ENCODE assay signal across 13 mouse cellular contexts in the genomic region with DNA sequence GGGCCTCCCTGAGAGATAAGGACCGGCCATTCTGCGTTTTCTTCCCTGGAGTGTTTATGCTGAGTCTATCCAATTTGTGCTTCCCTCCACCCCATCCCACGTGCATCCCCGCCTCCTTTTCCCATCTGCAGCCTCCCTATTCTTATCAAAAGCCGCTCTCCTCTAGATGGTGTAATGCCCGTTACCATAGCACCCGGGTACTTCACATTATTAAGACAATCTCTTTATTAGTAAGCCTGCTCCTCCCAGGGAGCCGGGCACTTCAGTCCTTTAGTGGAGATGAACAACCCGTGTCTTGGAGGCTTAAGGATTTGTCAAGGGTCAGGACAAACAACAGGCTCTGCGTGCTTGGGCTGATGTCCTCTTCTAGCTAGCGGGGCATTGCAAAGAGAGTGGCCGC. TPM values are rescaled to one million over a fixed set of nuclear protein-coding genes. Genes with fewer than 3 reads are reported as not detected.
DNase-seq lines count a peak whose midpoint lies in the region; ATAC-seq and TF ChIP-seq lines count a peak whose summit lies in the region.
"Had no signal": no experiment of that assay in that cellular context is flagged by ENCODE, and none has a peak within 500 bp of the region (broad histone marks: within the 10 kb centered on the region; RNA-seq: fewer than 3 reads in every experiment).

No protein-coding gene starts in this region.

- H3K4me1 ChIP-seq in heart, embryonic 10.5 days, result peaks cover 3% of the 10 kb centered on the region
- peaks cover 6% of the 10 kb centered on the region for H3K4me1 ChIP-seq in hindbrain, embryonic 12.5 days
- H3K4me1 ChIP-seq in midbrain, postnatal 0 days (ENCODE audit: insufficient read depth, low read length), result peaks cover 7% of the 10 kb centered on the region; the same call in 1 of the 2 replicates

- 0 out of 2 replicates have a peak overlapping the region, but pooled peaks have one; percentile 8 for H3K4me2 ChIP-seq in hindbrain, embryonic 12.5 days (replicated peaks)
- 0 out of 2 replicates have a peak overlapping the region, but pooled peaks have one; percentile 12 for H3K4me2 ChIP-seq in midbrain, postnatal 0 days (ENCODE audit: low read depth, low read length, poor library complexity, severe bottlenecking)

- DNase-seq in heart, adult 11 months, result peak; percentile 3
- DNase-seq in heart, embryonic 10.5 days (ENCODE audit: low spot score), result no peak
- DNase-seq in embryo, embryonic 11 days, result peak; percentile 38
- DNase-seq in midbrain, postnatal 0 days (ENCODE audit: low spot score), result peak; percentile 38
- DNase-seq in cerebellum, adult 18-20 months, result no peak
- DNase-seq in spleen, adult 12 weeks (ENCODE audit: low spot score), result no peak
- DNase-seq: cerebellum, postnatal 36 days; gastrocnemius, postnatal 36 days; kidney, adult 9 months had no signal

- H3K36me3 ChIP-seq in heart, embryonic 10.5 days, result no peaks in the 10 kb centered on the region
- no peaks in the 10 kb centered on the region for H3K36me3 ChIP-seq in hindbrain, embryonic 12.5 days
- H3K36me3 ChIP-seq in midbrain, postnatal 0 days (ENCODE audit: insufficient read depth, low read length), result no peaks in the 10 kb centered on the region

- H3K4me3 ChIP-seq in heart, embryonic 10.5 days, result no peak overlapping the region
- no peak overlapping the region for H3K4me3 ChIP-seq in hindbrain, embryonic 12.5 days
- no peak overlapping the region for H3K4me3 ChIP-seq in midbrain, postnatal 0 days (ENCODE audit: low read depth, low read length)

- TF ChIP-seq CTCF in midbrain, postnatal 0 days (IDR thresholded peaks at IDR 0.05), result no peak

- ATAC-seq in hindbrain, embryonic 12.5 days (ENCODE audit: low FRiP score), result peak; percentile 46; the same call in 1 of the 2 replicates
- ATAC-seq in midbrain, postnatal 0 days (ENCODE audit: low FRiP score), result peak; percentile 76
- no peak for ATAC-seq in CD4-positive, CD25-positive, alpha-beta regulatory T cell, adult 4 months
- ATAC-seq: activated CD4-positive, CD25-positive, alpha-beta regulatory T cell, adult 4 months had no signal

- H3K27ac ChIP-seq in heart, embryonic 10.5 days, result no peak overlapping the region
- H3K27ac ChIP-seq in hindbrain, embryonic 12.5 days, result no peak overlapping the region
- H3K27ac ChIP-seq in midbrain, postnatal 0 days (ENCODE audit: low read depth, low read length), result no peak overlapping the region
- H3K27ac ChIP-seq: liver, embryonic 14.5 days had no signal

- no peaks in the 10 kb centered on the region for H3K9me3 ChIP-seq in heart, embryonic 10.5 days
- H3K9me3 ChIP-seq in hindbrain, embryonic 12.5 days (replicated peaks), result no peaks in the 10 kb centered on the region
- H3K9me3 ChIP-seq in midbrain, postnatal 0 days (ENCODE audit: low read length), result no peaks in the 10 kb centered on the region

- H3K9ac ChIP-seq in hindbrain, embryonic 12.5 days, result no peak overlapping the region
- no peak overlapping the region for H3K9ac ChIP-seq in midbrain, postnatal 0 days (replicated peaks; ENCODE audit: low read length, poor library complexity, severe bottlenecking)
- H3K9ac ChIP-seq: liver, embryonic 14.5 days had no signal

- 57% methylated on average over 12 of the region's 12 CpGs for WGBS in heart, embryonic 10.5 days
- WGBS in hindbrain, embryonic 12.5 days, result 45% methylated on average over 12 of the region's 12 CpGs
- WGBS in midbrain, postnatal 0 days, result 6% methylated on average over 12 of the region's 12 CpGs

- 0 out of 2 replicates have a peak, but pooled peaks cover 3% of the 10 kb centered on the region for H3K27me3 ChIP-seq in heart, embryonic 10.5 days (ENCODE audit: insufficient read depth, poor library complexity, severe bottlenecking)
- H3K27me3 ChIP-seq in hindbrain, embryonic 12.5 days, result 0 out of 2 replicates have a peak, but pooled peaks cover 2% of the 10 kb centered on the region
- no peaks in the 10 kb centered on the region for H3K27me3 ChIP-seq in midbrain, postnatal 0 days (ENCODE audit: insufficient read depth, low read length)

RNA-seq across cellular contexts. Expression of a gene that starts 14.3 kb away (rescaled TPM):
- 2.0 and 3.5 TPM in 2 replicates for polyA plus RNA-seq in heart, embryonic 10.5 days (2016; fragmentation: Nextera tagmentation; extraction: Ambion mirVana)
- 8.0 and 8.3 TPM in 2 replicates for polyA plus RNA-seq in hindbrain, embryonic 12.5 days (2016; fragmentation: Nextera tagmentation; extraction: Ambion mirVana)
- 11.2 and 11.4 TPM in 2 replicates for total RNA-seq in midbrain, postnatal 0 days (2014; rRNA removed)
- 12.8 and 13.8 TPM in 2 replicates for polyA plus RNA-seq in midbrain, postnatal 0 days (2015; fragmentation: Nextera tagmentation; extraction: Ambion mirVana)
- not detected for polyA plus RNA-seq in CD4-positive, CD25-positive, alpha-beta regulatory T cell, adult 4 months (2017; shearing (Covaris generic))
- polyA plus RNA-seq: activated CD4-positive, CD25-positive, alpha-beta regulatory T cell, adult 4 months had no signal

Comparison
In these comparisons a context has a peak if more than half of its experiments do, and no peak if none do; other contexts are left out.
1. DNase-seq: peak in heart, adult 11 months (single experiment), embryo, embryonic 11 days (single experiment) and midbrain, postnatal 0 days (single experiment); none in heart, embryonic 10.5 days (single experiment), cerebellum, adult 18-20 months (0 of 2) and spleen, adult 12 weeks (single experiment).